Mouse (Mus musculus): Measurements from ENCODE around the gene Tnfrsf26. TPM values are rescaled to one million over a fixed set of nuclear protein-coding genes. Genes with fewer than 3 reads are reported as not detected.
"Not testable (repeated sequence)": the region's sequence is repeated elsewhere in the genome, so short reads cannot be mapped to it uniquely, and the experiment has no call there.

The Tnfrsf26 gene
- total RNA-seq (2021) = 1 to 10 TPM; 1.1 to 1.5 TPM
- long read RNA-seq, experiment 1 = 0 reads
- long read RNA-seq, experiment 2 = 0 reads

- no peak for DNase-seq
These were observed at the start of gene Tnfrsf26 for GRCm38 (mm10) chr7:143628540-143628939. TSS of gene Tnfrsf26 (minus strand) at chr7:143628722.

GRCm38 (mm10) chr7:143666427-143667311, 38.1 kb upstream of the Tnfrsf26 start:
- no peak for DNase-seq

GRCm38 (mm10) chr7:143663470-143663869, 34.9 kb upstream of the Tnfrsf26 start:
- no peak for DNase-seq

GRCm38 (mm10) chr7:143660797-143661196, 32.3 kb upstream of the Tnfrsf26 start:
- no peak for DNase-seq

- not testable (repeated sequence) for DNase-seq
These were observed 21.3 kb upstream of the Tnfrsf26 start for GRCm38 (mm10) chr7:143649769-143650346.

GRCm38 (mm10) chr7:143649034-143649768, 20.7 kb upstream of the Tnfrsf26 start, which contains the start of gene Tnfrsf22:
TSS of gene Tnfrsf22 (minus strand) at chr7:143649661.
- DNase-seq = peak; percentile 89

- not testable (repeated sequence) for DNase-seq
These were observed 15.4 kb upstream of the Tnfrsf26 start for GRCm38 (mm10) chr7:143643949-143644348.

- DNase-seq = no peak
These were observed 8.2 kb upstream of the Tnfrsf26 start for GRCm38 (mm10) chr7:143636674-143637073.

GRCm38 (mm10) chr7:143631503-143631902, 3.0 kb upstream of the Tnfrsf26 start:
- DNase-seq = no peak

GRCm38 (mm10) chr7:143629501-143629900, 979 bp upstream of the Tnfrsf26 start:
- no peak for DNase-seq

- no peak for DNase-seq
These were observed 801 bp downstream of the Tnfrsf26 start for GRCm38 (mm10) chr7:143627555-143628286.

- DNase-seq = no peak
These were observed 2.3 kb downstream of the Tnfrsf26 start for GRCm38 (mm10) chr7:143626178-143626577.

GRCm38 (mm10) chr7:143625151-143625550, 3.4 kb downstream of the Tnfrsf26 start:
- no peak for DNase-seq

GRCm38 (mm10) chr7:143624561-143624960, 4.0 kb downstream of the Tnfrsf26 start:
- no peak for DNase-seq

GRCm38 (mm10) chr7:143620951-143621350, 7.6 kb downstream of the Tnfrsf26 start:
- no peak for DNase-seq

GRCm38 (mm10) chr7:143614404-143615135, 14.0 kb downstream of the Tnfrsf26 start:
- no peak for DNase-seq

GRCm38 (mm10) chr7:143612215-143612614, 16.3 kb downstream of the Tnfrsf26 start:
- DNase-seq = no peak

GRCm38 (mm10) chr7:143605321-143605720, 23.2 kb downstream of the Tnfrsf26 start:
- no peak for DNase-seq

GRCm38 (mm10) chr7:143604889-143605288, 23.6 kb downstream of the Tnfrsf26 start:
- no peak for DNase-seq

GRCm38 (mm10) chr7:143601705-143602104, 26.8 kb downstream of the Tnfrsf26 start:
- DNase-seq = no peak

- DNase-seq = no peak
These were observed 28.2 kb downstream of the Tnfrsf26 start for GRCm38 (mm10) chr7:143600231-143600740.

Measured in adrenal gland, postnatal 10 days (tissue).